Mouse (Mus musculus): ENCODE results near the gene Lrrc34.

Lrrc34 gene

DNA sequence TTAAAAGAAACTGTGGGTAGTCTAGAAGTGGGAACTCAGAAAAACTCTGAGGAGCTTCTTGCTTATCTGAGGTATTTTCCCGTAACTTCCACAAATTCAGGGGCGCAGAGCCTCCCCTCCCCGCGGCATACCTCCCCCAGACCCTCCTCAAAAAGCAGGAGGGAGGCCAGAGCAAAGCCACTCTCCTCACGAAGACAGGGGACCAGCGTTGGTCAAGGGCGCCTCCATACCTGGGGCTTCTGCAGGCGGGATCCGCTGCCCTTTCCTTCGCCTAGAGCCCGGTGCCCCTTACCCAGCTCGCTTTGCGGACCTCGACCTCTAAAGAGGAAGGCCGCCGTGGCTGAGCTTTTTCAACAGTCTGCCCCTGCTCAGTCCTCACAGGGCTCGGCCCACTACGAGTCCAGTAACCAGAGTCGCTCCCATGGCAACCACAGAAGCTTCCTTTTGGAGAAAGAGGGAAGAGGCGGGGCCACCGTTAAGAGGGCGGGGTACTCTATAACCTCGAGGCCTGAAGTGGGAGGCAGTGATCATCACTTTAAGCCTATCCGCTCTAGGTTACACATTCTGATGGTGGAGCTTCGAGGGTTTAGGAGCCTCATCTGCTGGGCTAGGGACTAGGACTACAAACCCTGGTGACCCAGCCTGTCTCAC lies at the start of gene Lrrc34:
Gene Lrrc34, minus strand, starts transcription at position 430 of the 651 bp plus-strand sequence.
- DNase-seq (ENCODE audit: low spot score), result peak; percentile 94

DNA sequence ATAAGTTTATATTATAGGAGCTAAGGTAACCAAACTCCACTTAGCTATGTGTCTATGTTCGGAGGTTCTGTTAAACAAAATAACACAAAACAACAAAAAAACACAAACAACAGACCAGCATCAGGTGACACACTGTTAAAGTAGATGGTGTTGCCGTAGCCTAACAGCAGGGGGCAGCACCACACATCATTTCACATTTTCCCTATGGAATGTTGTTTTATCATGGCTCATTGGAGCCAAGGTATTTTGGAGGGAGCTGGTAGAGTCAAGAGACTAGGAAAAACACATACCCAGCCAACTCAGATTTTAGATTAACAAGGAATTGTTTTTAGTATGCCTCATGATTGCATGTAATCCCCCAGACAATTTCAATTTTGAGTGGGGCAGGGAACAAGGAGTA lies 48.7 kb upstream of the Lrrc34 start:
- peak; percentile 86 for DNase-seq (ENCODE audit: low spot score)

DNA sequence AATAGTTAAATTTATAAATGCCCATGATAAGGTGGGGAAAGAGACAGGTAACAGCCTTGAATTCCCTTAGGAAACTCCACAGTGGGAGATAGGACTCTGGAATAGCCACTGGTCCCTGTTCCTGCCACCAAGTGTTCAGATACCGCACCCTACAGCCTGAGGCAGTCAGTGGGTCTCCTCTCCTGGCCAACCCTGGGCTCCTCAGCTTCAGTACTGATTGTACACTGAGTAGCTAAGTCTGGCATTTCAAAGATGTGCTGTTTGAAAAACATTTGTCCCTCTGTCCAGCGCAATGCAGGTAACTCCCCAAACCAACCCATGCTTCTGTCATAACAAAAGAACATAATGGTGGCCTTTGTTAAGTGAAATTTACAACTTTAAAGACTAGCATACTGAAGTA lies 48.0 kb upstream of the Lrrc34 start:
- DNase-seq (ENCODE audit: low spot score), result no peak

DNA sequence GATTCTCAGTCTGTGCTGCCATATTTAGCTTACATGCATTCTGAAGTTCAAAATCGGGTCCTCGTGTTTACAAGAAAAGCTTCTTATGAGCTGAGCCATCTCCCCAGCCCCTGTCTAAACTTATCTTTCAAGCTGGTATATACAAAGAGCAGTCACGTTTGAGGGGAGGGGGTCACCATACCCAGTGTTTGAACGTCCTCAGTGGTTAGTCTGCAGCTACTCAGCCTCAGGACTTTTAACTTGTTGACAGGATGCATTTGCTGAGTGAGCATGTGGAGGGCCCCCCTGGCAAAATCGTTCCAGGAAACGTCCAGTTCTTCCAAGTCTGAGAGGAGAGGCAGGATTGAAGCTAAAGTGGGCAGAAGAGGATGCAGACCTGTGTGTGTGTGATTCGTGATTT lies 43.3 kb upstream of the Lrrc34 start:
- no peak for DNase-seq (ENCODE audit: low spot score)

DNA sequence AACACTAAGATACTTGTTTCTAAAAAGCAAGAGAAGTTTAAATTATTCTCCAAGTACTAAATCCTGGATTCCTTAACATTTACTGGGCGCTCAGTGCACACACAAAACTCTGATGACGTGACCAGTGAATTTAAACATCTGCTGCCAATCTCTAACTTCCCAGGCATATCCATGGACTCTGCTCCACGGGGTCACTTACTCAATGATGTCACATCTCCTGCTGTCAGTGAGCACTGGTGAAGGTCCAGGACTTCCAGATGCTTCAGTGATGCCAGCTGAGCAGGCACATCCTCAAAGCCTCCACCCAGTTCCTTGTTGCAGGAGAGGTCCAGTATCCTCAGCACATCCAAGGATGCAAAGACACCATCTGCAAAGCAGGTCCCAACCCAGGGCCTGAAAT lies 39.5 kb upstream of the Lrrc34 start:
- no peak for DNase-seq (ENCODE audit: low spot score)

DNA sequence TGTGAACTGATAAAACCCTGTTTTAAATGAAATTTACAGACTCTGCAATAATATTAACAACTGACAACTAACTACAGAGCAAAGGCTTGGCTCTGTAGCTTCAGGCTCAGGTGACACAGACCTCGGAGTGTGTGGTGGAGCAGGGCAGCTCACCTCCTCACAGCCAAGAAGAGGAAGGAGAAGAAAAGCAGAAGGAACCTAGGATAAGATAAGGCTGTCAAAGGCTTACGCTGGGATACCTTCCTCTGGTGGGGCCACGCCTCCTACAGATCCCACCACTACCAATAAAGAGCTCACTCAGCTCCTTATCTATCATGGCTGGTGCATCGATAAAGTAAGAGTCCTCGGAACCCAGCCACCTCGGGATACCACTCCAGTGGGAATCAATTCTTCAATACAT lies 35.5 kb upstream of the Lrrc34 start:
- no peak for DNase-seq (ENCODE audit: low spot score)

DNA sequence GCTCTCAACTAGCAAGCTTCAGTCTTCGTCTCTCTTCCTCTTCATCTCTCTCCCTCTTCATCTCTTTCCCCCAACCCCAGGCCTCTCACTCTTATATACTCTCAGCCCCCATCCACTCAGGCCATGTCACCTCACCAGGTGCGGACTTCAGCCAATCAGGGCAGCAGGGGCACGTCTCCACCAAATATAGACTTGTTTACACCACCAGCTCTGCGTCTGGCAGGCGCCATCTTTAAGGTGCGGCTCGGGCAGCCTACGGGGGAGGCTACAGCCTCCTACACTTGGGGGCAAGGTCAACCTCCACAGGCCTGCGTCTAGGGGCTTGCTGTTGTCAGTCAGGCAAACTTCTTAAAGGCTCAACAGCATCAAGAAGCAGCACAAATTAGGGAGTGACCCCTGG lies 10.8 kb upstream of the Lrrc34 start:
- no peak for DNase-seq (ENCODE audit: low spot score)

DNA sequence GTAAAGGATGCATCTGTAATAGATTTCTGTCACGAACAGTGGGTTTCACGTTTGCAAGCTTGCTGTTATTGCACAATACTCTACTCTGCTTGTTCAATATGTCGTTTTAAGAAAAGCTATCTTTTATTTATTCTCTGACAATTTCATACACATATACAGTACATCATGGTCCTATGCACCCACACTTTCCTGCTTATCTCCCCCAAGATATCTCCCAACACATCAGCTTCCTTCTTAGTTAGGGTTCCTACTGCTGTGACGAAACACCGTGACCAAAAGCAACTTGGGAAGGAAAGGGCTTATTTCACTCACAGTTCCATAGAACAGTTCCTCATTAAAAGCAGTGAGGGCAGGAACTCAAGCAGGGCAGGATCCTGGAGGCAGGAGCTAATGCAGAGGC lies 8.3 kb upstream of the Lrrc34 start:
- no peak for DNase-seq (ENCODE audit: low spot score)

DNA sequence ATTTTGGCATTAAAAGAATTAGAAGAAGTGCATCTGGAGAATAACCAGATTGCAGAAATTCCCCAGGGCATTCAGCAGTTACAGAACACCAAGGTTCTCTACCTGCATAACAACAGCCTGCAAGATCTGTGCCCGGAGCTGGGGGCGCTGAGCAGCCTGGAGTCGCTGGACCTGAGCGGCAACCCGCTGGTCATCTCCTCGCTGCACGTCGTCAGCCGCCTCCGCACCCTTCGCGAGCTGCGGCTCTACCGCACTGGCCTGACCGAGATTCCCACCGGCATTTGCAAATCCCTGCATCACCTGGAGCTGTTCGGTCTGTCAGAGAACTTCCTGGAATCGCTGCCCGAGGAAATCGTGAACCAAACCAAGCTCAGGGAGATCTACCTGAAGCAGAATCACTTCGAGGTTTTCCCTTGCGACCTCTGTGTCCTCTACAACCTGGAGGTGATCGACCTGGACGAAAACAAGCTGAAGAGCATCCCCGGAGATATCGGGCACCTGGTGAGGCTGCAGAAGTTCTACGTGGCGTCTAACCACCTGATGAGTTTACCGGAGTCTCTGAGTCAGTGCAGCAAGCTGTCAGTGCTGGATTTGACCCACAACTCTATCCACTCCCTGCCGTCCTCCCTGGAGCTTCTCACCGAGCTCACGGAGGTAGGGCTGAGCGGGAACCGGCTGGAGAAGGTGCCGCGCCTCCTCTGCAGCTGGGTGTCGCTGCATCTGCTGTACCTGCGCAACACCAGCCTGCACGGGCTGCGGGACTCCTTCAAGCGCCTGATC lies 2.6 kb upstream of the Lrrc34 start:
- DNase-seq (ENCODE audit: low spot score), result peak; percentile 42

DNA sequence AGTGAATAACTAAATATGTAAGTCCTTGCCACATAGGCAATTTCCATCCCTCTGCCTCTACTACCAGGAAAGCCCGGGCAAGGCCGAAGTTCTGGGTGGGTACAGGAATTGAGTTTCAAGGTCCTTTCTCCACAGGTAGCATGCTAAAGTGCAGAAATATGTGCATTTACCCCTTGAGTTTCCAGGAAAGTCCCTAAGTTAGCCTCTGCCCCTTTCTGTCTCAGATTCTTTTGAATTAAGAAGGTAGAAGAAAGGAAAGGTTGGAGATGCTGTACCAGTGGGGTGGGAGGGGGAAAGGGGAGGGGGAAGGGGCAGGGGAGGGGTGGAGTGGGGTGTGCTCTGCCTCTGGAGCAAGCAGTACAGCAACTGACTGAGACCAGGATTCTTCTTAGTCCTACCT lies 797 bp upstream of the Lrrc34 start:
- no peak for DNase-seq (ENCODE audit: low spot score)

DNA sequence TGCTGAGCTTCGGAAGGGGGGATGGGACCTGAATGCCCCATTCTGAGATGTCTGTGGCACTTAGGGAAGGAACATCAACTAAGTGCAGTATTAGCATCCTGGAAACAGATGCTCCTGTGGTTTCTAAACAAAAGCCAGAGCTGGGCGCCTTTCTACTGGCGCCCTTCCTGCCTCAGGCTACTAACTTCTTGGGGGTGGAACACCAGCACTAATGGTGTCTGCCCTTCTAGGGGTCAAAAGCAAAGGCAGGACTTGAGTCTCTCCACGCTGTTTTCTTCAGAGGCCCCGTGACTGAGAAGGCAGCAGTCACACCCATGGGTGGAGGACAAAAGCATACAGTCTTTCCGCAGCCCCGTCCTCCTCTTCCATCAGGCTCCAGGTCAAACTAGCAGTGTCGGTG lies 908 bp downstream of the Lrrc34 start:
- DNase-seq (ENCODE audit: low spot score), result peak; percentile 7

DNA sequence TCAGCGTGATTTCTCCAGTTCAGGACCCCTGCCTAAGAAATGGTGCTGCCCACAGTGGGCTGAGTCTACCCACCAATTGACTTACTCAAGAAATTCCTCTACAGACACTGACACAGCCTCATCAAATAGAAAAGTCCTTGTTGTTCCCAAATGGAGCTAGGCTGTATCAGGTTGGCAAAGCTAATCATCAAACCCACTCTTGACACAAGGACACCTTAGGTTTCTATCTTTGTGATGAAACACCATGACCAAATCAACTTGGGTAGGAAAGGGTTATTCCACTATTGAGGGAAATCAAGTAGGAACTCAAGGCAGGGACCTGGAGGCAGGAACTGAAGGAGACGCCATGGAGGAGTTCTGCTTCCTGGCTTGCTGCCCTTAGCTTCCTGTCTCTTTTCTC lies 3.5 kb downstream of the Lrrc34 start, which contains the start of gene Lrriq4:
Gene Lrriq4, plus strand, starts transcription at position 301 of the 400 bp plus-strand sequence.
- DNase-seq (ENCODE audit: low spot score), result no peak

DNA sequence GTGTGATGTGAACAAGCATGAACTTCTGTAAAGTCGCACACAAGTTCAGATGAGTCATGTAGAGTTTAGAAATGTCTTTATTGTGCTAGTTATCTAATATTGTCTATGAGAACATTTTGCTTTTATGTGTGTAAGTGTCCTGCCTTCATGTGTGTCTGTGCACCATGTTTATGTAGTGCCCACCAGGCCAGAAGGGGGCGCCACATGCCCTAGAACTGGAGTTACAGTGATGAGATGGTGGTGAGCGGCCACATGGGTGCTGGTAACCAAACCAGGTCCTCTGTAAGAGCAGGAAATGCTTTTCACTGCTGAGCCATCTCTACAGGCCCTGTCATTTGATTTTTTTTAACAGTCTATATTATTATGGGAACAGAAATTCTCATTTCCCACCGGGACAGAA lies 12.0 kb downstream of the Lrrc34 start:
- no peak for DNase-seq (ENCODE audit: low spot score)

DNA sequence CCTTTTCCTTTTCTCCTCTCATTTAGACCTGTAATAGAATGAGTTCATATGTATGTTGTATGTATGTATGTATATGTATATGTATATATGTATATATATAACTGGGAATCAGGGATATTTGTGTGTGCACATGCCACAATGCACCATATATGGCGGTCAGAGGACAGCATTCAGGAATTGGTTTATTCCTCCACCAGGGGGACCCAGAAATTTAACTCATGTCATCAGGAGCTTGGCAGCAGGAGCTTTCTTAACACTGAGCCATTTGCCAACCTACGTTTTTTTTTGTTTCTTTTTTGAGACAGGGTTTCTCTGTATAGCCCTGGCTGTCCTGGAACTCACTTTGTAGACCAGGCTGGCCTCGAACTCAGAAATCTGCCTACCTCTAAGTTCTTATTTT lies 14.0 kb downstream of the Lrrc34 start:
- DNase-seq (ENCODE audit: low spot score), result peak; percentile 43

DNA sequence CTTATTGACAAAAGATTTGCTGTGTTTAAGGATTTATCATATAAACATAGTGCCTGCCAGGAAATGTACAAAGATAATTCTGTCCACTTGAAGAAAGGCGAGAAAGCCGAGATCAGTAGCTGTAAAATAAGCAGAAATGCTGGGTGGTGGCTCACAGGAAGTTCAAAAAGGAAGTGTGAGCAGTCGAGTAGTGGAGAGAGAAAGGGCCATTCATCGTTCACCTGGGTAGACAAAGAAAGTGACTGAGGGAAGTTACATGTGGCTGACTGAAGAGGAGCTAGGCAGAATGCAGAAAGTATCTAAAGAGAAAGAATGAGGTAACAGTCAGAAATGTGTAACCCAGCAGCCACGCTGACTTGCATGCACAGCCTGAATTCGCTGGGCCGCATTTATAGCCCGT lies 27.5 kb downstream of the Lrrc34 start:
- DNase-seq (ENCODE audit: low spot score), result no peak

DNA sequence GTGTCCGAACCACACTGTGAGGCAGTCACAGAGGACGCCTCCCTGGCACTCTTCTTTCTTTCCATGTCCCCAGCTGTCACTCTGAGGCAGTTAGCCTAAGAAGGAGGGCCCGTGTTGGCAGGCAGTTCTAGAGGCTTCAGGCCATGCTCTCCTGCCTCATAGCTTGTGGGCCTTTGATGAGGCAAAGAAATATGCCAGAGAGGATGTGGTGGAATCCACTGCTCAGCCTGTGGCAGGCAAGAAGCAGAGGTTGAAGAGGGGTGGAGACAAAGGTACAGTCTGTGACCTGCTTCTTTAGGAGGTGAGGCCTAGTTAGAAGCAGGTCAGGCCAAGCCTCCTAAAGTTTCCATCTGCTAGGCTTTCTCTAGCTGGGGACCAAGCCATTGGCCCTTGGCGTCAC lies 36.7 kb downstream of the Lrrc34 start:
- no peak for DNase-seq (ENCODE audit: low spot score)

DNA sequence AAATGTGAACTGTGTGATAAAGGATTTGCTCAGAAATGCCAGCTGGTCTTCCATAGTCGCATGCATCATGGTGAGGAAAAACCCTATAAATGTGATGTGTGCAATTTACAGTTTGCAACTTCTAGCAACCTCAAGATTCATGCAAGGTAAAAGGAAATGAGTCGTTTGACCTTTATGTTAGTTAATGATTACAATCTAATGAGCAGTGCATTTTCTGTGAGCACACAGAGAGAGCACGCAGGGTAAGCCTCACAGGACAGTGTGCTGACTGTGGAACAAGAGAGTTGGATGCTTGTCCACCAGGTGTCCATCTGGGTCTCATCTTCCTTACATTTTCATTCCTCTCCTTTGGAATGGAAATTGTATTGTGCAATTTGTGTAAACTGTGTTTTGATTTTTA lies 38.7 kb downstream of the Lrrc34 start:
- DNase-seq (ENCODE audit: low spot score), result no peak

DNA sequence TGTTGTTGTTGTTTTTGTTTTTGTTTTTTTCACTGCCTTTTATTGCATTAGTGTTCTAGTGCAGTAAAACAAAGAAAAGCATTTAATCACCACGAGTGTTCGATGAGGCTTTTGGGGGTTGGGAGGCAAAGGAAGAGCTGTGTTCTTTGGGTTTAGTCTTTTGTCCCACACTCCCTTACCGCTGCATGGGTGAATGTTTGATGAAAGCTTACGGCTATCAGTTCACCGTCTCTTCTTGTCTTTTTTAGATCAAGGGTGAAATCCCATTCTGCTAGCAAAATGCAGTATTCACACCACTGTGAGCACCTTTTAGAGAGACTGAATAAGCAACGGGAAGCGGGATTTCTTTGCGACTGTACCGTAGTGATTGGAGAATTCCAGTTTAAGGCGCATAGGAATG lies 44.4 kb downstream of the Lrrc34 start:
- no peak for DNase-seq (ENCODE audit: low spot score)

DNA sequence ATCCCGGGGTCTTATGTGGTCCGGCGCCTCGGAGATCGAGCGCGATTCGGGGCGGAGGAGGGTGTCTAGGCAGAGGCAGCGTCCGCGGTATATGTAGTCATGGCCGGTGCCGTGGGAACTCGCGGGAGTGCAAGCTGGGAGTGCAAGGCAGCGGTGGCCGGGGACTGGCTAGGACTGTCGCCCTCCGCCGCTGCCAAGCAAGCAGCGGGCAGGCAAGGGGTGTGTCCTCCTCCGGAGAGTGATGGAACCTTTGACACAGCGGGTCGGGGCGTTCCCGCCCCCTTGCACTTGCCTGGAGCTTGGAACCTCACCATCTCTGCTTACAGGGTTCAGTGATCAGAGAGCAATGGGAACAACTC lies 45.0 kb downstream of the Lrrc34 start:
- peak; percentile 80 for DNase-seq (ENCODE audit: low spot score)

DNA sequence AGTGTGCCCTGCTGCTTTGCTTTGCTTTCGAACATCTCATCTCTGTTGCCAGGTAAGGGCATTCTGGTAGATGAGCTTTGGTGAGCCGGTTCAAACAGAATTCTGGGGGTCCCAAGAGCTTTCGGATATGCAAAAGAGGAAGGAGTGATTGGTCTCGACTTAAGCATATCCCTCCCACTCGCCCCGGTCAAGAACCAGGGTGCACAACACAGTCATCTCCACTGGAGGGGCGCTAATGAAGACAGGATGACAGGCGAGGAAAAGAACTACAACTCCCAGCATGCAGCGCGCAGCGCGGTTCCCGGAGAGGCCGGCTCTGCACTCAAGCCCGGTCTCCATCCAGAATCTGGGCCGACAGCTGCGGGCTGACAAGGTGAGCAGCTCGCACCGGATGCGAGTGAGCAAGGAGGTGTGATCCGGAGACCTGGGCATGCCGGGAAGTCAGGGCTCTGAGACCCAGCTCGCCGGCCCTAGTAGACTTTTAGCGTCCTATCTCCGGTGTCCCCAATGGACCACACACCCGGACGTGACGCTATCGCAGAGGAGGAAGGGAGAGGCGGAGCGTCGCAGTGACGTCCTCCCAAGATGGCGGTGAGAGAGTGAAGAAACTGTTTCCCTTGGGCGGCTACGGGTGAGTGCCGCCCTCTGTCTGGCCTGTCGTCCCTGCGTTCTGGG lies 45.5 kb downstream of the Lrrc34 start, which contains the start of gene Mynn:
Gene Mynn, plus strand, starts transcription at position 1 of the 675 bp plus-strand sequence.
- DNase-seq (ENCODE audit: low spot score), result peak; percentile 98

DNA sequence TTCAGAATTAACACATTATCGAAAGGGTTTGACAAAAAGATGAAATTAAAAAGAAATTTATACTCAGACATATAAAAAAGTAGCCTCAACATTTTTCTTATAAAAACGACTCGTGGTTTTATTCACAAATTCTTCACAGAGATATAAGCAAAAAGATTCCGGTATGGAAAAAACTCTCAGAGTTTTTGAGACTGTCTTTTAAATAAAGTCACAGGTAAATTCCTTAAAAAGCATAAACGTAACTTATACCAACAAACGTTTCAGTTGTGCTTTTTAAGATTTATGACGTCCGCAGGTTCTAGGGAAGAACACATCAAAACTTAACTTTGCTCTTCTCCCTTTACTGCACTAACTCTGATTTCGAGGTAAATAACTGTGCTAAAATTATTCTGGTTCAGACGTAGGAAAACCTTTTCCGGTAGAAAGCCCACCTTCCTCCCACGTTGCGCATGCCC lies 46.0 kb downstream of the Lrrc34 start:
- no peak for DNase-seq (ENCODE audit: low spot score)

DNA sequence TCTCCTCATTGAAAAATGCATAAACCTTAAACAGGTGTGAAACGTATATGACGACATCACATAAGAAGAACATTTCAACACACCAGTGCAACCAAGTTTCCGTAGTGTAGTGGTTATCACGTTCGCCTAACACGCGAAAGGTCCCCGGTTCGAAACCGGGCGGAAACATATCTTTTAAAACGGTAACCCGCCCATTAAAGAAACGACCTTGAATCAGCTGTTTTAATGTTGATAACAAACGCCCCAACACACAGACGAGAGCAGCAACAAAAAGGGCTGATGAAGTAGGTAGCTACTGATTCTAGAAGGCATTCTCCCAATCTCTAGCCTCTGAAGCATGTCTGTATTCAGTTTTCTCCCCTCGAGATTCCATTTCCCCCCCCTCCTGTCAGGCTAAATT lies 46.5 kb downstream of the Lrrc34 start:
- peak; percentile 96 for DNase-seq (ENCODE audit: low spot score)

DNA sequence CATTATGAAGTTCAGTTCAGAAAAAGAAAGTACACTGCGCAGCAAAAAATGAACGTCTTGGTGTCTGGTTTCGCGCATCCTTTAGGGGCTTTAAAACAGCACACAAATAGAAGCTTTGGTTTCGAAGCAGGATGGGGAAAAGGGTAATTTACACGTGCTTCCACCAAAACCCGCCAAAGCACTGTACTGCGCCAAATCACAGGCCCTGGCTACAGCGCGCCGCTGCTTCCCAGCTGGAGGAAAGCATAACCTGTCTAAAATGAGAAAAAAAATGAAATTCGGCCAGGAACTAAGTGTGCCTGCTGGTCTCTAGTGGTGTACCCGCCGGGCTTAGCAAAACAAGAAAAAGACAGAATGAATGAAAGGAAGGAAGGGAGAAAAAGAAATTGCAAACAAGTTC lies 47.0 kb downstream of the Lrrc34 start:
- DNase-seq (ENCODE audit: low spot score), result peak; percentile 67
